Mouse (Mus musculus) kidney, embryonic 15.5 days (tissue): ENCODE measurements around the gene Mboat2. TPM values are rescaled to one million over a fixed set of nuclear protein-coding genes. Genes with fewer than 3 reads are reported as not detected.

ENCODE experiments used
- ATAC-seq: fragments of 200-750 bp; cut with Nextera tagmentation; replicated peaks from 2 replicates; pipeline ENCODE4 v1.8.0; 2017; ENCODE audit warnings: moderate TSS enrichment; ENCODE audit not compliant: low FRiP score
- H3K27ac ChIP-seq: fragments of 300-500 bp; sonication (generic); 2 replicates; pipeline ENCODE4 v1.5.1; 2015; ENCODE audit warnings: mild to moderate bottlenecking, inconsistent platforms
- H3K27me3 ChIP-seq: fragments of 300-500 bp; sonication (generic); 2 replicates; pipeline ENCODE4 v1.6.1; 2015; ENCODE audit warnings: inconsistent platforms
- H3K36me3 ChIP-seq: fragments of 300-500 bp; sonication (generic); 2 replicates; pipeline ENCODE4 v1.6.1; 2015; ENCODE audit warnings: inconsistent platforms
- H3K4me1 ChIP-seq: fragments of 300-500 bp; sonication (generic); 2 replicates; pipeline ENCODE4 v1.6.1; 2015; ENCODE audit warnings: inconsistent platforms
- H3K4me2 ChIP-seq: fragments of 300-500 bp; sonication (generic); 2 replicates; pipeline ENCODE4 v1.6.1; 2015; ENCODE audit warnings: moderate library complexity, mild to moderate bottlenecking, inconsistent platforms
- H3K4me3 ChIP-seq: fragments of 300-500 bp; sonication (generic); replicated peaks from 2 replicates; pipeline ENCODE4 v1.5.1; 2015; ENCODE audit warnings: mild to moderate bottlenecking, inconsistent platforms
- H3K9ac ChIP-seq: fragments of 300-500 bp; sonication (generic); 2 replicates; pipeline ENCODE4 v1.6.1; 2015; ENCODE audit warnings: mild to moderate bottlenecking, inconsistent platforms
- H3K9me3 ChIP-seq: fragments of 300-500 bp; sonication (generic); replicated peaks from 2 replicates; pipeline ENCODE4 v1.6.1; 2016; ENCODE audit warnings: inconsistent platforms
- WGBS: fragments of 180-500 bp; shearing (Covaris S2); methylation state at CpG from one replicate; pipeline ENCODE4 v1.1.7; 2015; ENCODE audit warnings: mixed read lengths; 5-methylcytosine and 5-hydroxymethylcytosine counted together
- polyA plus RNA-seq: library from polyadenylated mRNA; unstranded; fragments of >200 nt; fragmentation: Nextera tagmentation; extraction: Ambion mirVana; gene quantifications from 2 replicates; pipeline ENCODE4 v1.2.1, GENCODE M21; 2015

Gene Mboat2
- polyA plus RNA-seq, 1 experiment from 2014 or later, result 42.2 TPM

DNA sequence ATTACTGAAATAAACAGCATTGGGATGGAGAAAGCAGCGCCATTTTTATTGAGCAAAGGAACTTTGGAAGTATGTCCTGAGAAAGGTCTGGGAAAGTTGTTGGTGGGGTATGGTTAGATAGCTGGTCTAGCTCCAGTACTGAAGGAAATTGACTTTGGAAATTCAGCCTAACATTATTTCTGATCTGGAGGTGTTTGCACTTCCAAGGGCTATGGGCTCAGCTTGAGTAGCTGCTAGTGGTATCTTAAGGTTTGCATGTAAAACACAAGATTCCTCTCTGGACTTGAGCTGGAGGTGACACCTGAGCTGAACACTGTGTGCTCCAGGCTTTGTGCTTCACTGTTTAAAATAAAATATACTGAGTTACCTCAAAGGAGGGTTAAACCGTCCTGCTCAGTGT is 1.8 kb downstream of the Mboat2 start:
- WGBS, result 25% methylated on average over 2 of the region's 2 CpGs
- no peaks in the 10 kb centered on the region for H3K36me3 ChIP-seq
- H3K27me3 ChIP-seq, result no peaks in the 10 kb centered on the region
- H3K9me3 ChIP-seq, result no peaks in the 10 kb centered on the region
- H3K4me3 ChIP-seq, result peak overlapping the region; percentile 89
- H3K4me2 ChIP-seq, result peak overlapping the region; percentile 85
- peak overlapping the region; percentile 89; the same call in 1 of the 2 replicates for H3K9ac ChIP-seq
- 0 out of 2 replicates have a peak overlapping the region, but pooled peaks have one; percentile 91 for H3K27ac ChIP-seq
- no peak for ATAC-seq
- peaks cover 45% of the 10 kb centered on the region for H3K4me1 ChIP-seq

GRCm38 (mm10) chr12:24837947-24838346 is 7.3 kb downstream of the Mboat2 start:
- WGBS, result 61% methylated on average over 2 of the region's 2 CpGs

DNA sequence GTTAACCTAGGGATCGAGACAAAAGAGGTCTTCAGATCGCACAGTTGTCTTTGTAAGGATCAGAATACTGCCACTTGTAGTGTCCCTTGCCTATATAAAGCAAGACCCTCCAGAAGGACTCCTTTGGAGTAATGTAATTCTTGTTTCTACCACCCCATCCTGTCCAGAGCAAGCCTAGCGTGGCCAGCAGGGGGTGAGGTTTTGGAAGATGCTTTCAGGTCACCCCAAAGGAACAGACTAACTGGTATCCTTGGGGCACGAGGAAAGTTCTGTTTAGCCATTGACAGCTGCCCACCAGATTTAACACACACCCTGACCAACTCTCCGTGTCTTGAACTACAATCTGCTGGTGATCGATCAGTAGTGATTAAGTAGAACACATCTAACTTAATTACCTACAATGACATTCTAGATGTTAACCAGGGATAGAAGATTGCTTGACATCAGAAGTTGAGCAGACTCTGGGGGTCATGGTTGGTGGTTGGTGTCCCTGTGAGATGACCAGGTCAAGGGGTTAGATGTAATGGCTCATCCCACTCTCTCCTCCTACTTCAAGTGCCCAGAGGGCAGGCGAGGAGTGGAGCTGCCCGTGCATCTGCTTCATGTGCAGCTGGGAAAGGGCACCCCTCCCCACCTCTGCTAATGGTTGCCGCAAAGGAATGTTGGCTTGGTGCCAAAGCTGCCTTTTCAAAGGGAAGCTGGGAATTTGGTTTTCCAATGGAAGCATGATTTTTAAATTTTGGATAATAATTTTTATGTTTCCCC is 10.6 kb downstream of the Mboat2 start:
- 49% methylated on average over 9 of the region's 9 CpGs for WGBS
- Histone ChIP-seq H3K36me3 (no peaks in the 10 kb centered on the region), H3K27ac (no peak overlapping the region), H3K27me3 (no peaks in the 10 kb centered on the region), H3K4me3 (no peak overlapping the region), H3K9me3 (no peaks in the 10 kb centered on the region), H3K4me1 (peaks cover 57% of the 10 kb centered on the region), H3K4me2 (no peak overlapping the region), H3K9ac (no peak overlapping the region)
- no peak for ATAC-seq

More at GRCm38 (mm10) chr12:24837947-24838346, 7.3 kb downstream of the Mboat2 start:
- H3K27me3 ChIP-seq, result no peaks in the 10 kb centered on the region
- H3K4me1 ChIP-seq, result peaks cover 47% of the 10 kb centered on the region
- H3K4me2 ChIP-seq, result no peak overlapping the region
- H3K9me3 ChIP-seq, result no peaks in the 10 kb centered on the region
- no peak overlapping the region for H3K4me3 ChIP-seq
- H3K9ac ChIP-seq, result no peak overlapping the region
- no peak overlapping the region for H3K27ac ChIP-seq
- no peak for ATAC-seq
- H3K36me3 ChIP-seq, result no peaks in the 10 kb centered on the region

GRCm38 (mm10) chr12:24842299-24842910 is 11.7 kb downstream of the Mboat2 start:
- Histone ChIP-seq H3K27ac (no peak overlapping the region), H3K4me1 (peaks cover 49% of the 10 kb centered on the region)

GRCm38 (mm10) chr12:24843395-24844072 is 12.9 kb downstream of the Mboat2 start:
- Histone ChIP-seq H3K27ac (no peak overlapping the region), H3K9ac (no peak overlapping the region), H3K9me3 (no peaks in the 10 kb centered on the region), H3K4me3 (no peak overlapping the region), H3K4me1 (peaks cover 43% of the 10 kb centered on the region), H3K4me2 (peak overlapping the region; percentile 12), H3K36me3 (no peaks in the 10 kb centered on the region), H3K27me3 (no peaks in the 10 kb centered on the region)
- ATAC-seq, result peak; percentile 63; the same call in 1 of the 2 replicates
- WGBS, result 18% methylated on average over 7 of the region's 7 CpGs

More at GRCm38 (mm10) chr12:24842299-24842910, 11.7 kb downstream of the Mboat2 start:
- H3K4me2 ChIP-seq, result no peak overlapping the region
- no peaks in the 10 kb centered on the region for H3K27me3 ChIP-seq
- WGBS, result 73% methylated on average over 11 of the region's 11 CpGs
- no peaks in the 10 kb centered on the region for H3K9me3 ChIP-seq
- H3K9ac ChIP-seq, result no peak overlapping the region
- no peak overlapping the region for H3K4me3 ChIP-seq
- no peak for ATAC-seq
- H3K36me3 ChIP-seq, result no peaks in the 10 kb centered on the region

DNA sequence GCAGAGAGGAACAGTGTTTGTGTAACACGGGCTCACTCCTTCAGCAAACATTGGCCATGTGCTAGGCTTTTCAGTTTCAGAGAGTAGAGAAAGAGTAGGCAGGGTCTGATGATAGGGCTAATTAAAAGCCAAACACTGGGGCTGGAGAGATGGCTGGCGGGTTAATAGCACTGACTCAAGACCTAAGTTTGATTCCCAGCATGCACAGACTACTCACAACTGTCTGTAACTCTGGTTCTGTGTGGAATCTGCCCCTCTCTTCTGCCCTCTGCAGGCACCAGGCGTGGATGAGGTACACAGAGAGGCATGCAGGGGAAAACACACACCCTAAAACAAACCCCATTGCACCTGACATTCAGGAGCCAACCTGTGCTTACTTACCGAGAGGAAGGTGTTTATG is 14.7 kb downstream of the Mboat2 start:
- no peak for ATAC-seq
- Histone ChIP-seq H3K4me3 (no peak overlapping the region), H3K27me3 (no peaks in the 10 kb centered on the region), H3K9me3 (no peaks in the 10 kb centered on the region), H3K36me3 (no peaks in the 10 kb centered on the region), H3K9ac (no peak overlapping the region), H3K4me1 (peaks cover 48% of the 10 kb centered on the region), H3K4me2 (no peak overlapping the region), H3K27ac (no peak overlapping the region)
- WGBS, result 79% methylated on average over 4 of the region's 4 CpGs

- Histone ChIP-seq H3K27me3 (no peaks in the 10 kb centered on the region), H3K36me3 (no peaks in the 10 kb centered on the region), H3K9ac (no peak overlapping the region), H3K4me2 (no peak overlapping the region), H3K9me3 (no peaks in the 10 kb centered on the region), H3K27ac (no peak overlapping the region), H3K4me3 (no peak overlapping the region), H3K4me1 (peaks cover 27% of the 10 kb centered on the region)
- WGBS, result 51% methylated on average over 5 of the region's 5 CpGs
- ATAC-seq, result 0 out of 2 replicates have a peak, but pooled peaks have one; percentile 52
Measured at GRCm38 (mm10) chr12:24848107-24848506, 17.4 kb downstream of the Mboat2 start.

GRCm38 (mm10) chr12:24857354-24857753 is 26.7 kb downstream of the Mboat2 start:
- ATAC-seq, result no peak
- no peaks in the 10 kb centered on the region for H3K9me3 ChIP-seq
- H3K4me1 ChIP-seq, result peaks cover 13% of the 10 kb centered on the region
- 75% methylated on average over 5 of the region's 5 CpGs for WGBS
- H3K36me3 ChIP-seq, result no peaks in the 10 kb centered on the region
- H3K4me3 ChIP-seq, result no peak overlapping the region
- H3K27ac ChIP-seq, result no peak overlapping the region
- no peak overlapping the region for H3K9ac ChIP-seq
- no peak overlapping the region for H3K4me2 ChIP-seq
- H3K27me3 ChIP-seq, result no peaks in the 10 kb centered on the region

- Histone ChIP-seq H3K27me3 (no peaks in the 10 kb centered on the region), H3K4me3 (no peak overlapping the region), H3K36me3 (no peaks in the 10 kb centered on the region), H3K9me3 (no peaks in the 10 kb centered on the region), H3K9ac (no peak overlapping the region), H3K4me1 (peaks cover 13% of the 10 kb centered on the region), H3K27ac (no peak overlapping the region), H3K4me2 (no peak overlapping the region)
- WGBS, result 57% methylated on average over 7 of the region's 7 CpGs
- ATAC-seq, result no peak
Measured at GRCm38 (mm10) chr12:24859357-24859756, 28.7 kb downstream of the Mboat2 start.

- Histone ChIP-seq H3K27ac (no peak overlapping the region), H3K36me3 (no peaks in the 10 kb centered on the region), H3K4me3 (no peak overlapping the region), H3K9ac (no peak overlapping the region), H3K27me3 (no peaks in the 10 kb centered on the region), H3K9me3 (no peaks in the 10 kb centered on the region), H3K4me2 (no peak overlapping the region), H3K4me1 (peaks cover 14% of the 10 kb centered on the region)
- WGBS, result 87% methylated on average over 9 of the region's 9 CpGs
- ATAC-seq, result no peak
Measured at GRCm38 (mm10) chr12:24860436-24860835, 29.8 kb downstream of the Mboat2 start.

GRCm38 (mm10) chr12:24863762-24864161 is 33.1 kb downstream of the Mboat2 start:
- Histone ChIP-seq H3K36me3 (no peaks in the 10 kb centered on the region), H3K4me3 (no peak overlapping the region), H3K9ac (no peak overlapping the region), H3K4me1 (peaks cover 21% of the 10 kb centered on the region), H3K4me2 (no peak overlapping the region), H3K27ac (no peak overlapping the region), H3K9me3 (no peaks in the 10 kb centered on the region), H3K27me3 (no peaks in the 10 kb centered on the region)
- 16% methylated on average over 1 of the region's 1 CpGs for WGBS
- ATAC-seq, result 0 out of 2 replicates have a peak, but pooled peaks have one; percentile 15

- H3K36me3 ChIP-seq, result no peaks in the 10 kb centered on the region
- no peak for ATAC-seq
- H3K4me3 ChIP-seq, result no peak overlapping the region
- 61% methylated on average over 6 of the region's 6 CpGs for WGBS
- H3K9ac ChIP-seq, result no peak overlapping the region
- H3K27me3 ChIP-seq, result no peaks in the 10 kb centered on the region
- H3K9me3 ChIP-seq, result no peaks in the 10 kb centered on the region
- no peak overlapping the region for H3K27ac ChIP-seq
- H3K4me1 ChIP-seq, result peaks cover 23% of the 10 kb centered on the region
- no peak overlapping the region for H3K4me2 ChIP-seq
Measured at GRCm38 (mm10) chr12:24866645-24867044, 36.0 kb downstream of the Mboat2 start.
